Mouse (Mus musculus): ENCODE results near the gene Moxd1.

Moxd1 gene

DNA sequence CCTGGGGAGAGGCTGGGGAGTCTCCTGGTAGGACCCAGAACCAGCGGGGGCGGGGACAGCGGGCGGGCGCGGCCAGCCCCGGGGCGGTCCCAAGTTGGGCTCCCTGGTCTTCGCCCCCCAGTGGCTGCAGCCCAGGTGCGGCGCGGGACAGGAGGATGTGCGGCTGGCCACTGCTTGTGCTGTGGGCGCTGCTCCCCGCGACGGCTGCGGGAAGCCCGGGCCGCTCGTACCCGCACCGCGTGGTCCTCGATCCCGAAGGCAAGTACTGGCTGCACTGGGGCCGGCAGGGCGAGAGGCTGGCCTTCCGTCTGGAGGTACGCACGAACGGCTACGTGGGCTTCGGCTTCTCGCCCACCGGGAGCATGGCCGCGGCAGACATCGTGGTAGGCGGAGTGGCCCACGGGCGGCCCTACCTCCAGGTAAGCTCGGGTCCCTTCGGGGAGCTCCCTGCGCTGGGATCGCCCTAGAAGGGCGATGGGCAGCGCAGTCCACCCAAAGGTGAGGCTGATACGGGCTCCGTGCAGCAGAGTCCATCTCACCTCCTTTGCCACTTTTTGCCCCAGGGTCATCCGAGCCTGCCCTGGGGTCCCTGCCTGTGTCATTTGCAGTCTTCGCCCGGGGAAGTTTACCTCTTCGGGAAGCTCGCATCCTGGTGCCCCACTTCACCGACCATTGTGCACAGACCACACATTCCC is at the start of gene Moxd1:
Gene Moxd1 (plus strand): TSS at position 69 of the 695 bp plus-strand sequence.
- peak; percentile 55 for DNase-seq (ENCODE audit: low spot score)

DNA sequence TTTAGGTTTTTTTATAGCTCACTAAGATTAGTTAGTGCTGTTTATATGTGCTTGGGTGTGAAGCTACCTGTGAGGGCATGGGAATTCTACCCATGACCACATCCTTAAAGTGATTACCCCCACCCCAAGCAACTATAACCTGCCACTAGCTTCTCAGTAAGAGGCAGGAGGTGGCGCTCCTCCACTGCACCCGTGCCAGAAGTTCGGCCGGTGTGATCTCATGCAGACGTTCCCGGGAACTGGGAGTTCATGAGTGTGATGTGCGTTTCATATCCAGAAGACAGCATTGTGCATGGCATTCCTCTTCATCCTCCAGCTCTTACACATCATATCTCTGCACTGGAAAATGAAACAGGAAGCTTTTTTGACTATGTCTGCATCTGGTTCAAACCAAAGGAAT is 32.9 kb upstream of the Moxd1 start:
- no peak for DNase-seq (ENCODE audit: low spot score)

DNA sequence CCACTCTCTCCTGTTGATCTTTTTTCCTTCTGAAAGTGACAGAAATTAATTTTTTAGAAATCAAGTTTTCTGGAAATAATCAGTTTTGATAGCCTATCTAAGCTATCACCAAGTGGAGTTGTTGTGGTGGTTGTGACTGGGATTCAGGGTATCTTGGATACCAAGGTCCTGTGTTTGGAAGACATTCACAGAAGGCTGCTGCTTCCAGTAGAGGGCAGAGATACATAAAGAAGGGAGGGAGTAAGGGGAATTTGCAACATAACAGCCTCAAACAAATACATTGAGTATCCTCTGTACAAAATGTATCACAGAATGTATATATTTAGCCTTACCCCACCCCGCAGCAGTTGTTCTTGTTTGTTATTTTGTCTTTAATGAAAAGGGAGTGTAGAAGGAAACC is 31.3 kb upstream of the Moxd1 start:
- DNase-seq (ENCODE audit: low spot score), result no peak

DNA sequence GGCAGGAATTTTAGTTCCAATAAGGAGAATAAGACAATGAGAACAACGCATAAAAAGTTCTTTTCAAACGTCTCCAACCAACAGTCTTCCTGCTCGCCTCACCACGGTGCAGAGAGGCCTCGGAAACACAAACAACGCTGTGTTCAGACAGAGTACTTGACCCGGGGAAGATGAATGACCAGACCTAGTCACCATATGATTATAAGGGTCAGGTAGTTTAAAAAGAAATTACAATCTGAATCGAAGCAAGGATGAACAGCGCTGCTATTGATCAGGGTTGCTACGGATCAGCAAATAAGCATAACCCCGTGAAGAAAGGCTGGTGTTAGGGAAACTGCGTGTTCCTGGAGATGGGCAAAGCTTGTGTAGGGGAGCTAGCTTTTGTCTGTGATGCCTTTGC is 24.0 kb upstream of the Moxd1 start:
- no peak for DNase-seq (ENCODE audit: low spot score)

DNA sequence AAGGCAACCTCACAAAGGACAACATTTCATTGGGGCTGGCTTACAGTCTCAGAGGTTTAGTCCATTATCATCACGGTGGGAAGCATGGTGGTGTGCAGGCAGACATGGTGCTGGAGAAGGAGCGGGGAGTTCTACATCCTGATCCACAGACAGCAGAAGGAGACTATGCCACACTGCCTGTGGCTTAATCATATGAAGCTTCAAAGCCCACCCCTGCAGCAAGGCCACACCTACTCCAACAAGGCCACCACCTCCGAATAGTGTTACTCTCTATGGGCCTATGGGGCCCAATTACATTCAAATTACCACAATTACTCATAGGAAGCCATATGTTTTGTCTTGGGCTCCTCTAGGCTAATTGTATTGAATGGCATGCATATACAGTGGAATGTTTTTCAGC is 23.2 kb upstream of the Moxd1 start:
- no peak for DNase-seq (ENCODE audit: low spot score)

DNA sequence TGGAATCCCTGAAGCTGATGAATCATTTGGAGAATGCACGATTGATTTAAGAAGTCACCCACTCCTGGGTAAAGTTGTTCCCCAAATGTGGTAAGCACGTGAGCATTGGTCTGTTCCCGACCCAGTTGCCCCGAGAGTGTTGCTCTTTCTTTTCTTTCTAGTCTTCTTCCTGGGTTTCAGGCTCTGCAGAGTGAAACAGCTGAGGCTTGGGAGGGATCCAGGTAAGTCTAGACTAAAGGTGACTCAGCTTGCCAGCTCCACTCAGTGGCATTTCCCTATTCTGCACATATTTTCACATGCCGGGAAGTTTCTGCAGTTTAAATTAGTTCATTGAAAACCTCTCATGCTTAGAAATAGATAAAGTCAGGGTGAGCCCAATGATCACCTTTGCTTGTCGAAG is 13.2 kb upstream of the Moxd1 start:
- DNase-seq (ENCODE audit: low spot score), result no peak

DNA sequence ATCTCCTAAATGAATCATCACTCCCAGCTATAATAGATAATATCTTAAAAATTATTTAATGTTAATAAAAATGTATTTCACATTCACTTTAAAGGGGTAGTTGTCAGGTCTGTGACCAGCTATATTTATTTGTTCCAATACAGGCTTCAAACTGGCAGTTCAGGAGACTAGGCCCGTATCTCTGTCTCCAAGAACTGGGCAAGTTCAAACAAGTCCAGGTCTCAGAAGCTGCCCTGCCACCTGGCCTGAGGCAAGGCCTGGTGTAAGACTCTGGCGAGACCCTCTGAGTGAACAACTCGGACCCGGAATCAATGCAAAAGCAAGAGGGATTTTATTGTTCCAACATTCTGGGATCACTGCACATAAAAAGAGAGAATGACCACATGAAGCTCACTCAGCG is 10.0 kb upstream of the Moxd1 start:
- DNase-seq (ENCODE audit: low spot score), result no peak

DNA sequence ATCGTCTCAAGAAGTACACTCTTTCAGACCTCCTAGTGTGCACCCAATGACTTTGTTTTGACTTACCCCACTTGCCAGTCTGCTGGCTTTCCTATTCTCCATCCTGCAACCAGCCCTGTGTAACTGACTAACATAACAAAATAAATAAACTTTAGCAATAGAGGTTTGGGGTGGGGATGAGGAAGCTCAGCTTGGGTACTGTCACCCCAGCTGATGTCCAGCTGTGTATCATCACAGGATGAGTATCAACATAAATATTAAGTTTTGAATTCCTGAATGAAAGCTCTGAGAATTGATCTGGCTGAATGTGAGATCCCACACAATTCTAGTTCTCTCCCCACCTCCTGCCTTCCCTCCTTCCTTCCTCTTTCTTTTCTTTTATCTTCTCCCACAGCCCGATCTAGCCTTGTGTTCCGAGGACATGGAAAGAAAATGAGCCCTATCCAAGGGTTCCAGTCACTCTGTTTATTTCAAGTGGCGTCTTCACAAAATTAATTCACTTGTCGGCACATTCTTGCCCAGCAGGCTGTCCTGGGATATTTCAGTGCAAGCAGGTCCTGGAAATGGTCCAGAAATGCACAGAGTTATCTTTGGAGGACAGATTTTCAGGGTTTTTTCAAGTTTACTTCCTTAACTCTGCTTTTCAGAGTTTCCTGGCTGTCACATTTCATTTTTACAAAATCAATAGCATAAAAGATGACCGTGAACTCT is 5.6 kb upstream of the Moxd1 start:
- no peak for DNase-seq (ENCODE audit: low spot score)

DNA sequence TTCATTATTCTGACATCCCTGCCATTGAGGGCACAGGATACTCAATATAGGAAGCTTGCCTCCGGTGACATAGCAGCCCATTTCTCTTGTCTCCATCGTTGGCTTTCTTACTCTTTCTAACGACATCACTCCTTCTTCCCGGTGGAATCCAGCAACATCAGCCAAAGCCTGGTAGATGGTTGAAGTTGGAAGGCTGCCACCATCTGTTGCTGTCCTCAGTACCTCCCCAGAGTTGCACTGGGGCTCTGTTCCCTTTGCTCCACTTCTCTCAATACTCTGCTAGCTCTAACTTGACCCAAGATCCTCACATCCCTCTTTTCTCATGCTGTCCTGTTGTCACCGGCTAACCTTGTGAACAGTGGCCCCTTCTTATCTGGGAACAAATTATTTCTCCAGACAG is 2.4 kb upstream of the Moxd1 start:
- no peak for DNase-seq (ENCODE audit: low spot score)

DNA sequence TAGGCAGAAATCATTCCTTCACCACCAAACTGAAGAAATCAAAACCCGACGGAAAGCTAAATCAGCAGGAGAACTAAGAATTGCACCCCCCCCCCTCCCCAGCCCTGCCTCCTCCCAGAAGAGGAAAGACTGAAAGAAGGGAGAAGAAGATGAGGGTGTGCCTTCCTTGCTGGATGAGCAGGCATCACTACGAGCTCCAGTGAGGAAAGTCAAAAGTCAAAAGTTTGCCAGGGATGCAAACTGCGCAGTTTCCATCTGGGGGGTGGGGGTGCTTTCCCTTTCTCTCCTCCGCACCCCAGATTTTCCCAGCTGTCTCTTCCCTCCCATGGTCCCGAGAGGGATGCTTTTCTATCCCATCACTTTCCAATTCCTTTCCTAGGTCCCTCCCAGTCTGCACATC is 406 bp upstream of the Moxd1 start:
- no peak for DNase-seq (ENCODE audit: low spot score)

DNA sequence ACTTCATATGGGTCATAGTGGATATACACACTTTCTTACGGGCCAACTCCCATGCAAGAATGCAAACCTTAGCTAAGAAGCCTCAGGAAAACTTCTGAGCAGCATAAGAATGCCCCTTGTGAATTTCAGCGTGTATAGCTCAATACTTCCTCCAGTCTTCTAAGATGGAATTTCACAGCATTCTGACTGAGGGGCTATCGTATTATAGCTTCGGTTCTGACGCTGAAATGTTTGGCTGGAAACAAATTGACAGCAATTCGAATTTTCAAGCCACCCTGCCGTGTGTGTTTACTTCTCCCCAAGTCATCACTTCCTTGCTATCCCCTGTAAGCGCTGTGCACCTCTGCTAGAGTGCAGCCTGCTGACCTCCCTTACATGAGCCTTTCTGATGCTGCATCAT is 1.3 kb downstream of the Moxd1 start:
- no peak for DNase-seq (ENCODE audit: low spot score)

DNA sequence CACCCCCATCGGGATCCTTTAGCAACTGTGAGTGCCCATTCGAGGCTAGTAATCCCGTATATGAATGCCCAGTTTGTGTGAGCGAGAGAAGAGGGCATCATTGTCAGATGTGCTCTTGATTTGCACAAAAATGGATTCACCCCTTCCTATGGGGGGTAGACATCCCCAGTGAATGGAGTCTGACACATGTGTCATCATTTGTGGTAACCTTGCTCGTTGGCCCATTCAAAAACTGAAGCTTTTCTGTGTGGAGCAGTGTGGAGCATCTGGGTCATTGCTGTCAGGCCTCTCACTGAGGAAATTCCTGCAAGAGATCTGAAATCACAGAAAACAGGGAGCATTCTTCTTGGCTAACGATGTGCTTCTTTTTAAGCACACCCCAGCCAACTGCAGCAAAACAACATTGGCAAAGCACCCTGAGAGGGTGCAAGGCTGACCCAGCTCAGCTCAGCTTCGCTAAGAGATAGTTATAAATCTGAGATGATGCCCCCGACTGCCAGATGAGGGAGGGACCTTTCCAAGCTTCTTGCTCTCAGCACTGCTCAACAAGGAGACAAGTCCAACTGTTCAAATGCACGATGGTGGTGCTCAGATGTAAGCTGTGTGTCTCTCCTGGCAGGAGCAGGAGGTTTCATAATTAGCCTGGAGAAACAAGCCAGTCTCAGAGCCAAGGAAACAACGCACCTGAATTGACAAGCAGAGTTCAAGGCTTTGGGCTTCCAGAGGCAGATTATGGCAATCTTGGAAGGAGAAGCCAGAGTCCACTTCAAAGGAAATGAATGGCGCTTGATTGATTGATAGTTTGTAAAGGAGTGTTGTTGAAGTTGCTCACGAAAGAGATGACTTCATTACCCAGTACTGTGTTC is 5.2 kb downstream of the Moxd1 start:
- no peak for DNase-seq (ENCODE audit: low spot score)

DNA sequence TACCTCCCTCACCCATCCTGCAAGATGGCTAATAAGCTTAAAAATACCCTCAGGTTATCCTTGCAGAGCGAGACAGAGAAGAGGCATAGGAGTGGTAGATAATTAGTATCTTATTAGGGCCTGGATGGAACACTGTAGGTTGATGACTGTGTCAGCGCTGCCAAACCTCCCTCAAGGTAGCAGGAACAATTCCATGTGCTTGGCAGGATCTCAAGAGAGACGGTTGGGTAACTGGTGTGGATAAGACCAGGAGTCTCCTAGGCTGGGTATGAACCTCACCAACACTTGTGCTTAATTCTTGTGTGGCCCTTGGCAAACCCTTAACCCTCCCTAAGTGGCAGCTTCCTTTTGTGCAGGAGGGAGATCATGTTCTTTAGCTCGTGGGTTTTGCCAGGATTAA is 9.0 kb downstream of the Moxd1 start:
- DNase-seq (ENCODE audit: low spot score), result no peak

DNA sequence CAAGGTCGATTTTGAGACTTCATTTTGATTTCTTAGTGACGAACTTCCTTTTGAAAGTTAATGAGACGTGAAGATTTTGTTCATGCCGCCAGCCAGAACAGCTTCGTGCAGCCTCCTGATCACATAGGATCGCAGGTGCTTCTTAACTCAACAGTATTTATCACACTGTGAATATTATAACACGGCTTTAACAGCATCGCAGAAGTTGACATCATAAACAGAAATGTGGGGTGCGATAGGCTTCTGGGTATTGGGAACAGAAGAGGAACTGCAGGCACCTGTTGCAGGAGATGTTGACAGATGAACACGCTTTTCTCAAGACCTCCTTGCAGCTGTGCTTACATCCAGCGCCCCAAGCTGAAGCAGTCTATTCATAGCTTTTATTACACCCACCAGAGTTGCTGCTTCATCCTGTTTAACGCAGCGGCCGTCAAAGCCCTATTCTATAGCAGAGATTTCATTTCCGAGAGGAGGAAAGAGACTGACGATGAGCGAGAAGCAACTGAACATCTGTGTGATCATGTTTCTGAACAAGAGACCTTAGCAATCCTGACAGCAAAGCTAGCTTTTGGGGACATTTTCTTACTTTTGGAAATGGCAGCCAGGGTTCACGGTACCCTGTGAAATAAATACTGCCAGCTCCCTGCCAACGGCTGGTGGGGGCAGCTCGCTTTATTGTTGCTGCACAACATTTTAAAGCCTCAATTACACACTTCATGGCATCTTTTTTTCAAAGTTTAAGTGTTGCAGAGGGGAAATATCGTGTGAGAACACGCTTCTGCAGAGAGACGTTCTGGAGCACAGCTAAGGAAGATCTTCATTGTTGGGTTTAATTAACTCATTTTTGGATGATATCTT is 12.3 kb downstream of the Moxd1 start:
- DNase-seq (ENCODE audit: low spot score), result no peak

DNA sequence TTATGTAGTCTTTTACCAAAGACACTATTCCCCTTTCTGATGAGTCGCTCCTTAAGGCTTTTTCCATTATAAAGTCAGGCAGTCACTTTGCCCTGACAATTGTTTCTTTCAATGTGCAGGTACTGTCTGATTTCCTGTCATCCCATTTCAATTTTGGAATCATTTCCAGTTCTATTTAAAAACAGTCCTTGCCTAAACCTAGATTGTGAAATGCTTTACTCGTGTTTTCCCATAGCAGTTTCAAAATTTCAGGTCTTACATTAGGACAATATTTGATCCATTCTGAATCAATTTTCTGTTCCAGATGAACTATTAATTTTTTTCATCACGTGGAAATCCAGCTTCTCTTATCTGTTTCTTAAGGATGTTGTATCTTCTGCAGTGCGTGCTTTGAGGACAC is 23.5 kb downstream of the Moxd1 start:
- DNase-seq (ENCODE audit: low spot score), result no peak

DNA sequence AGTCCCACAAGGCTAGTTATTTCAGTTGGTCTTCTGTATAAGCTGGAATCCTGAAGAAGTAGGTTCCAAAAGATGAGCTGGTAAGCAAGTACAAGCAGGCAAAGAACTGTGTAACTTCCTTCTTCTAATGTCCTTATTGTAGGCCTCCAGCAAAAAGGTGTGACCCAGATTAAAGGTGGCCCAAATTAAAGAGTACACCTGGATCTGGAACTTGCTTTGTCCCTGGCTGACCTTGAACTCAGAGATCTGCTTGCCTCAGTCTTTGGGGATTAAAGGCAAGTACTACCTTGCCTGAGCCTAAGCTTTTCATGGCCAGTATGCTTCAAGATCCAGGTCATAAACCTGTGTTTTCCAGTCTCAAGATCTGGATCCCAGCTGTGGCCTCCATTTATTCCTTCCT is 24.8 kb downstream of the Moxd1 start:
- no peak for DNase-seq (ENCODE audit: low spot score)

DNA sequence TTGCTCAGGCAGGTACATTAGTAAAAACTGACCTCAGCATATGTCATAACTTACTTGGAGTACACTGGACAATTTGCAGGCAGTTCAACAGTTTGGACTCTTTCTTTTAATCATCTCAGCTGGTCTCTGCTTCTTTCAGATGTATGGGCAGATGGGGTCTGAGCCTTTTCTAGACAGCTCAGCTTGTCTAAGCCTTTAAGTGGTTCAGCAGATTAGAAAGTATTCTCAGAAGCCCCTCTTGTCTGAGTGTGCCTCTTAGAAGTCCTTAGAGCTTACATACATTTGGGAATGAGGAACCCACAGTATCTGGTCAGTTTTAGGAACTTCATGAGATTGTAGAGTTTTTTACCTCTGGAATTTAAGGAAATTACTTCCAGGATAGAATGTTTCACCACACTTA is 28.3 kb downstream of the Moxd1 start:
- no peak for DNase-seq (ENCODE audit: low spot score)

DNA sequence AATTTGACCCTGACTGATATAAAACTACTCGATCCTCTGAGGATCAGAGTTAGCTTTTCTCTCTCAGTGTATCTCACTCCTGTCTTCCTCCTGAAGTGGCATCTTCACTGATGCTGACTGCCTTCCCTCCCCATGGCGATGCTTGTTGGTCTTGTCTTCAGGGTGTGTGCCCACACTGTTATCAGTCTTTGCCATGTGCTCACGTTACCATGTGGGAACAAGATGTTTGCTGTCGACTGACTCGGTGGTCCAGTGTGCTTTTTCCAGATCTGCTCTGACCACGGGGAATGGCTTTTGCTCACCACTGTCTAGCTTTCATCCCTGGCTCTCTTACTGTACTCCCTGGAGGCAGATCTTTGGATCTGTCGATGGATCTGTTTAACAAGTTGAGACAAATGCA is 34.8 kb downstream of the Moxd1 start:
- DNase-seq (ENCODE audit: low spot score), result no peak

DNA sequence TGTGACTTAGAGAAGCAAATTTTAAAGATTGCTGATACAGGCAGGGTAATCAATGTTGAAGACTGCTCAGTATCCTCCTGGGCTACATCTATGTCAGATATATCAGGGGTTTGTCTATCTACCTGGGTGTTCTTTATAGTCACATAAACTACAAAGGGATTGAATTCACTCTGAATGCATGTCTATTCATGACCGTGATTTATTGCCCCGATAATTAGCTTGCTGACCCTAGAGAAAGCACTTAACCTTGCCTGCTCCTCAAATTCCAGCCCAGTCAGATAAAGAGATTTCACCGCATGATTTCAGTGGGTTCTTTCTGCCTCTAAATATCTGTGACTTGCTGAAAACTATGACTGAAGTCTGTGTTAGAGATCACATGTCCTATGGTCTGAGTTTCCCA is 35.6 kb downstream of the Moxd1 start:
- DNase-seq (ENCODE audit: low spot score), result no peak

DNA sequence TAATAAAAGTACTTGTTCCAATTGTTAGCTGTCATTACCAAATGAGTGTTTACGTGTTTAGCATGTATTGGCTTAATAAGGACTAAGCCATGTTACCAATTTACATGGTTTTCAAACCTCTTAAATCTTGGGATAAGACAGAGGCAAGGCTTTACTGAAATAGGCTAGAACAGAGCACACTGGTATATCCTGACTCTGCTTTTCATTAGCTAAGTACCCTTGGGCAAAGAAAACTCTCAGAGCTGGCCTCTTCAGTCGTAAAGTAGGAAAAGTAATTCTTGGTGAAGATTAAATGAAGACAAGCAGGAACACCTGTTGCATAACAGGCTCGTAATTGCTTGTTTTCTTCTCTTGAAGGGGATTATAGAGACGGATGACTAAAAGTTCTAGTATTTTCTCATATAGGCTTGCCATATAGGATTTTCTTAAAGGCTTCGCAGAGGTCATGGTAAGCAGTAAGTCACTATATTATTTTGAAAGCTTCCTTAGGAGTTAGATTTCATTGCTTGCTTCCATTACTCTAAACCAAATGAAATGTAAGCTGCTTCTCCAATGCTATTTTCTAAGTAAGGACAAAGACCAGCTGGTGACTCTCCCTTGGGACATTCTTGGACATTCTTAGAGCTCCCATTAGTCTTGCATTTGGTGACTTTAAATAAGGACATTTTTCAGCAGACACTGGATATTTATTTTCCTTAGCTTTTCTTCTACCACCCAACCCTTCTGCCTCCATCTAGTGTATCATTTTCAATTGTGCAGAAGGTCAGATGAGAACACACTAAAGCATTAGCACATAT is 36.7 kb downstream of the Moxd1 start:
- DNase-seq (ENCODE audit: low spot score), result no peak

DNA sequence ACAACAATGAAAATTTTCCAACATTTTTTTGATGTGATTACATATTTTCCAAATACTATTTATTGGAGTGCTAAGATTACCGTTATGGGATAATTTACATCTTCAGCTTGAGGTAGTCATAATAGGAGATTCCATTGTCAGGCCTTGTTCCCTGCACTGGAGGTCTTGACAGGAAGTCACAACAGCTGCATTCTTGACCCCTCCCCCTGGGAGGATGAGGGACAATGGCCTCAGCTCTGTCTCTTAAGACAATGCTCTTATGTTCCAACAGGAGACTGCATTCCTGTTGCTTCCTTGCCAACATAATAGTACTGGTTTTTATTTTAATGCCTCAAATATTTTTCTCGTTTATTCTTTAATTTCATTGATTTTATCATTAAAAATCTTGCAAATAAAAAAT is 44.2 kb downstream of the Moxd1 start:
- DNase-seq (ENCODE audit: low spot score), result no peak
